Mouse (Mus musculus) right cerebral cortex, postnatal 4 days (tissue): ENCODE data around the gene Cyp2b19.
"Not testable (repeated sequence)": the region's sequence is repeated elsewhere in the genome, so short reads cannot be mapped to it uniquely, and the experiment has no call there.

Experiments used
- DNase-seq: peaks from one replicate; pipeline ENCODE4 v3.0.0-alpha.2; 2022

Gene Cyp2b19

GRCm38 (mm10) chr7:26756842-26757241, at the start of gene Cyp2b19:
Cyp2b19 (plus strand) TSS chr7:26757142.
- no peak for DNase-seq

GRCm38 (mm10) chr7:26711061-26711460, 45.9 kb upstream of the Cyp2b19 start:
- DNase-seq: no peak

- DNase-seq: no peak
Measured at GRCm38 (mm10) chr7:26738940-26739339, 18.0 kb upstream of the Cyp2b19 start.

GRCm38 (mm10) chr7:26743948-26744347, 13.0 kb upstream of the Cyp2b19 start:
- no peak for DNase-seq

- DNase-seq: no peak
Measured at GRCm38 (mm10) chr7:26745486-26745885, 11.5 kb upstream of the Cyp2b19 start.

- no peak for DNase-seq
Measured at GRCm38 (mm10) chr7:26767084-26767483, 10.1 kb downstream of the Cyp2b19 start.

GRCm38 (mm10) chr7:26769881-26770470, 13.0 kb downstream of the Cyp2b19 start:
- no peak for DNase-seq

- DNase-seq: no peak
Measured at GRCm38 (mm10) chr7:26772866-26773586, 16.1 kb downstream of the Cyp2b19 start.

GRCm38 (mm10) chr7:26775866-26776265, 18.9 kb downstream of the Cyp2b19 start:
- no peak for DNase-seq

GRCm38 (mm10) chr7:26777806-26778205, 20.9 kb downstream of the Cyp2b19 start:
- no peak for DNase-seq

GRCm38 (mm10) chr7:26778474-26778873, 21.5 kb downstream of the Cyp2b19 start:
- DNase-seq: peak; percentile 6

GRCm38 (mm10) chr7:26779799-26780416, 23.0 kb downstream of the Cyp2b19 start:
- no peak for DNase-seq

GRCm38 (mm10) chr7:26780510-26780909, 23.6 kb downstream of the Cyp2b19 start:
- peak; percentile 40 for DNase-seq

GRCm38 (mm10) chr7:26780998-26781766, 24.2 kb downstream of the Cyp2b19 start:
- no peak for DNase-seq

GRCm38 (mm10) chr7:26781767-26782131, 24.8 kb downstream of the Cyp2b19 start:
- DNase-seq: no peak

GRCm38 (mm10) chr7:26783163-26783562, 26.2 kb downstream of the Cyp2b19 start:
- DNase-seq: no peak

GRCm38 (mm10) chr7:26786013-26786412, 29.1 kb downstream of the Cyp2b19 start:
- DNase-seq: not testable (repeated sequence)

GRCm38 (mm10) chr7:26789984-26790383, 33.0 kb downstream of the Cyp2b19 start:
- no peak for DNase-seq

GRCm38 (mm10) chr7:26800104-26800503, 43.2 kb downstream of the Cyp2b19 start:
- no peak for DNase-seq

GRCm38 (mm10) chr7:26800996-26801395, 44.1 kb downstream of the Cyp2b19 start:
- DNase-seq: no peak

GRCm38 (mm10) chr7:26808592-26808991, 51.6 kb downstream of the Cyp2b19 start, which contains the start of gene Cyp2g1:
Cyp2g1 (plus strand) TSS chr7:26808892.
- DNase-seq: no peak
